Mouse (Mus musculus) activated CD4-positive, CD25-positive, alpha-beta regulatory T cell (primary cell): ENCODE measurements around the gene Ptx4. TPM values are rescaled to one million over a fixed set of nuclear protein-coding genes. Genes with fewer than 3 reads are reported as not detected.

Source experiments
- polyA plus RNA-seq, 2 experiments: library from polyadenylated mRNA; unstranded; fragments of 100-300 nt; shearing (Covaris generic); gene quantifications; one replicate each; pipeline ENCODE4 v1.2.1; 2017

Ptx4 gene
- polyA plus RNA-seq: under 1 TPM in 1 of 2 experiments, not detected in 1; 0.33 TPM

DNA sequence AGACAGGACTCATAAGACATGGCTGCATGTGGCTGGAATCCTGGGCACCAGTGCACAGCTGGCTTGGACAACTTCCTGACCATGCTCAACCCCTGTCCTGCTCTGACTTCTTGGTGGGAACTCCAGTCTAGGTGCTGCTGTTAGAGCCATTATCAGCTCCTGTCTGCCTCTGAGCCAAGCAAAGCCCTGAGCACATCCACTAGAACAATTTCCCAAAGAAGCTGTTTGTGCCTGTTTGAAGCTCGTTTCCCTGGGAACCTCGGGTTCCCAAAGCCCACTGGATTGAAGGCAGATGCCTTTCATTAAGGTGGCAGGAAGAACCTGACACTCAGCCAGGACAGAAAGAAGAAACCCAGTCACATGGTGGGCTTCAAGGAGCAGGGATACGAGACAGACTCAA is at the start of gene Ptx4:
TSS of gene Ptx4 (plus strand) at position 355 of the 400 bp plus-strand sequence.

DNA sequence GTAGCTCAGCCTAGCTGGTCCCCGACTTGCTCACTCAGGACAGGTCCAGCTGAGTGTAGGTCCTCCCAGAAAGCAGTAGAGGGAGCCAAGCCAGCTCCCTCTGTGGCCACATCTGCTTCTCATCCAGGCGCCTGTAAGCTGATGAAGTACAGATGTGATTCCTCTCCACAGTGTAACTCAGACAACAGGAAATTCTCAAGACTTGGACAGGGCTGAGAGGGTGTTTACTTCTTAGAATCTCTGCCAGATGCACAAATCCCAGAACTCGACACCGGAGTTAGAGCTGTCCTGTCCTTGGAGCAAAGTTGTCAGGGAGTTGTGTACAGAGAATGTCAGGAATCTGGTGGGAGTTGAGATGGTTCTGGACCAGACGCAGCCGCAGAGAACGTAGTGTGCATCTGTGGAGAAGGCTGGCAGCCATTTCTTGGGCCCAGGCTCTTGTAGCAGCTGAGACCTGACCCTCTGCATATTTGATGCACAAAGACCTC is 37.1 kb upstream of the Ptx4 start, which contains the start of gene Tmem204:
TSS of gene Tmem204 (minus strand) at position 148 of the 488 bp plus-strand sequence.

DNA sequence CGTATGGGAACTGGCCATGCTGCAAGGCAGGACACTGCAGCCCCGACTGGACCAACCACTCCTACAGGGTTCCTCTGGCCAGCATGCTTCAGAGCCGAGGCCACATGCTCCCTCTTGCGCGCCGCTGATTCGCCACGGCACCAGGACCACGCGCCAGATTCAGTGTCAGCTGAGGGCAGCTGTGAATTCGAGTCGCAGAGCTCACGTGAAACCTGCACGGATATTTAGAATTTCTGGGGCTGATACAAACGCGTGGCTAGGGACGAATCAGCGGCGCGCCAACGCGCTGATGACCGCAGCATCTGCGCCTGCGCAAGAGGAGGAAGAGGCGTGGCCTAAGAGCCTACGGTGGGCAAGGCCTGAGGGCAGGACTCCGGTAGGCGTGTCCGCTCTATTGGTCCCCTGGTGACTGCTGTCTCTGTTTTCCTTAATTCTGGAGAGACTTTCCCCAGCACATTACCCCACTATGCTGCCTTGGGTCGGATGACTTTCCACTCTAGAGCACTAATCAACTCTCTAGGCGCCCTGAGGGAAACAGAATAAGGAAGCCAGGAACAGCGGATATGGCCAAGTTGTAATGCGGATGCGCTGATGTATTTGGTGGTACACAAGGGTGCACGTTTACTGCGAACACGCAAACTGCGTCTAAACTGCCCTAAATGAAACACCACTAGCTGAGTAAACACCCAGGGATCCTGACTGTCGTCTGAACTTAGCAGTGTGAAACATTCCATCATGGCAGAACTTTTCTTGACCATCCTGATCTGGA is 4.7 kb upstream of the Ptx4 start, which contains the start of gene Telo2:
TSS of gene Telo2 (minus strand) at position 304 of the 769 bp plus-strand sequence.

DNA sequence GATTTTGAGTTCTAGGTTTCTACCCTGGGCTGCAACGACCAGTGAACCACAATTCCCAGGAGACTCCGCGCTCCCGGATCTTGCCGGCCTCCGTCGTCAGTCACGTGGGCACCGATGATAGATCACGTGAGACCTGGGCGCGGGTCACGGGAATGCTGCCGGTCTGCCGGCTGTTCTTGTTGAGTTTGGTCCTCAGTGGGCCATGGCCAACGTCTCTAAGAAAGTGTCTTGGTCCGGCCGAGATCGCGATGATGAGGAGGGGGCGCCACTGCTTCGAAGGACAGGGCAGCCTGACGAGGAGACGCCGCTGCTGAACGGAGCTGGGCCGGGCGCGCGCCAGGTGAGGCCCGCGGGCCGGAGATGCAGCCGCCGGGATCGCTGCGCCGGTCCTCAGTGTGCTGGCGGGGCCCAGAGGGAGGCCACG is 12.7 kb downstream of the Ptx4 start, which contains the start of gene Clcn7:
TSS of gene Clcn7 (plus strand) at position 117 of the 424 bp plus-strand sequence.

DNA sequence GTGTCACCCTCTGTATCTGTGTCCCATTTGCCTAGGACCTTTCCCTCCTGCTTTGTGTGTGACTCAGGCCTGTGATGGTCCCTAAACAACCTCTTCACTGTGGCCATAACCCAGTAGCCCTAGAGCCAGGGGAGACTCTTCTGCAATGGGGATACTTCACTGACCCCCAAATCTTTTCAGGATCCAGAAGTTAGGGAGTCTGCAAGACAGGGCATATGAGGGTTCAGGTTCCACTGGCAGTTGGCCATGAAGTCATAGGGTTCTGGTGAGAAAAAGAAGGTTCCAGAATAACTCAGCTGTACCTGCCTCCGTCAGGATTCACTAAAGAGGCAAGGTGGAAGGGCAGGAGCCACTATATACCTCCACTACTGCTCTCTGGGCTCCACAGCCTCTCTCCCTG is 41.6 kb downstream of the Ptx4 start, which contains the start of gene Ccdc154:
TSS of gene Ccdc154 (plus strand) at position 301 of the 400 bp plus-strand sequence.

Other genes with a start within 250 kb of the Ptx4 start
- gene Nubp2, start 234.4 kb upstream of the Ptx4 start, polyA plus RNA-seq: 100 to 1,000 TPM; 110 to 137 TPM
- gene Spsb3, start 234.1 kb upstream of the Ptx4 start, polyA plus RNA-seq: 10 to 100 TPM; 55.8 to 76.0 TPM
- 10 to 100 TPM; 35.1 to 39.1 TPM for gene Eme2, start 225.7 kb upstream of the Ptx4 start, polyA plus RNA-seq
- 100 to 1,000 TPM in 1 of 2 experiments, 10 to 100 TPM in 1; 86.5 to 135 TPM for gene Mrps34, start 225.6 kb upstream of the Ptx4 start, polyA plus RNA-seq
- gene Nme3, start 224.3 kb upstream of the Ptx4 start, polyA plus RNA-seq: 10 to 100 TPM; 51.3 to 58.1 TPM
- gene Mapk8ip3, start 183.8 kb upstream of the Ptx4 start, polyA plus RNA-seq: 10 to 100 TPM; 30.5 to 33.8 TPM
- gene Jpt2, start 160.1 kb upstream of the Ptx4 start, polyA plus RNA-seq: 10 to 100 TPM; 29.2 to 35.8 TPM
- 10 to 100 TPM in 1 of 2 experiments, 1 to 10 TPM in 1; 7.4 to 11.0 TPM for gene Cramp1l, start 105.0 kb upstream of the Ptx4 start, polyA plus RNA-seq
- 10 to 100 TPM; 13.6 to 14.1 TPM for gene Ift140, start 104.7 kb upstream of the Ptx4 start, polyA plus RNA-seq
- 1 to 10 TPM in 1 of 2 experiments, under 1 TPM in 1; 0.91 to 1.0 TPM for gene Tmem204, start 37.2 kb upstream of the Ptx4 start, polyA plus RNA-seq
- gene Telo2, start 4.8 kb upstream of the Ptx4 start, polyA plus RNA-seq: 10 to 100 TPM; 18.6 to 21.5 TPM
- gene Clcn7, start 12.6 kb downstream of the Ptx4 start, polyA plus RNA-seq: 10 to 100 TPM; 26.5 to 27.8 TPM
- under 1 TPM in 1 of 2 experiments, not detected in 1; 0.14 TPM for gene Ccdc154, start 41.7 kb downstream of the Ptx4 start, polyA plus RNA-seq
- gene Gm38655, start 54.7 kb downstream of the Ptx4 start, polyA plus RNA-seq: not detected
- 10 to 100 TPM; 21.9 to 25.9 TPM for gene BC003965, start 63.8 kb downstream of the Ptx4 start, polyA plus RNA-seq
- 10 to 100 TPM; 15.9 to 31.9 TPM for gene Unkl, start 67.6 kb downstream of the Ptx4 start, polyA plus RNA-seq
- 100 to 1,000 TPM in 1 of 2 experiments, 10 to 100 TPM in 1; 78.6 to 103 TPM for gene Gnptg, start 119.4 kb downstream of the Ptx4 start, polyA plus RNA-seq
- gene Tsr3, start 119.4 kb downstream of the Ptx4 start, polyA plus RNA-seq: 10 to 100 TPM; 65.0 to 68.1 TPM
- gene Baiap3, start 135.6 kb downstream of the Ptx4 start, polyA plus RNA-seq: 10 to 100 TPM; 19.7 to 99.3 TPM
- gene Ube2i, start 153.9 kb downstream of the Ptx4 start, polyA plus RNA-seq: 100 to 1,000 TPM; 545 to 561 TPM
- not detected for gene Prss34, start 177.6 kb downstream of the Ptx4 start, polyA plus RNA-seq
- gene Prss28, start 187.9 kb downstream of the Ptx4 start, polyA plus RNA-seq: not detected
- gene Prss29, start 197.9 kb downstream of the Ptx4 start, polyA plus RNA-seq: not detected
- gene Tpsab1, start 224.8 kb downstream of the Ptx4 start, polyA plus RNA-seq: under 1 TPM; 0.14 to 0.34 TPM
- gene Tpsb2, start 245.5 kb downstream of the Ptx4 start, polyA plus RNA-seq: 1 to 10 TPM in 1 of 2 experiments, not detected in 1; 1.2 TPM
- not detected for gene Tpsg1, start 248.5 kb downstream of the Ptx4 start, polyA plus RNA-seq